Mouse (Mus musculus) stomach, embryonic 15.5 days (tissue): Measurements from ENCODE around the gene Apbb1ip. TPM values are rescaled to one million over a fixed set of nuclear protein-coding genes. Genes with fewer than 3 reads are reported as not detected.

Experiments used
- ATAC-seq: fragments of 200-750 bp; cut with Nextera tagmentation; 2 replicates; pipeline ENCODE4 v1.8.0; 2017; ENCODE audit warnings: low read depth, moderate number of reproducible peaks, moderate TSS enrichment; ENCODE audit not compliant: insufficient read depth, low FRiP score
- H3K27ac ChIP-seq: fragments of 300-500 bp; sonication (generic); 2 replicates; pipeline ENCODE4 v1.5.1; 2015; ENCODE audit warnings: mild to moderate bottlenecking, inconsistent platforms
- H3K27me3 ChIP-seq: fragments of 300-500 bp; sonication (generic); replicated peaks from 2 replicates; pipeline ENCODE4 v1.6.1; 2015; ENCODE audit warnings: inconsistent platforms
- H3K36me3 ChIP-seq: fragments of 300-500 bp; sonication (generic); 2 replicates; pipeline ENCODE4 v1.6.1; 2015; ENCODE audit warnings: inconsistent platforms
- H3K4me1 ChIP-seq: fragments of 300-500 bp; sonication (generic); 2 replicates; pipeline ENCODE4 v1.6.1; 2015; ENCODE audit warnings: inconsistent platforms
- H3K4me2 ChIP-seq: fragments of 300-500 bp; sonication (generic); 2 replicates; pipeline ENCODE4 v1.6.1; 2015; ENCODE audit warnings: mild to moderate bottlenecking, inconsistent platforms
- H3K4me3 ChIP-seq: fragments of 300-500 bp; sonication (generic); replicated peaks from 2 replicates; pipeline ENCODE4 v1.5.1; 2015; ENCODE audit warnings: inconsistent platforms
- H3K9ac ChIP-seq: fragments of 300-500 bp; sonication (generic); 2 replicates; pipeline ENCODE4 v1.6.1; 2015; ENCODE audit warnings: inconsistent platforms
- H3K9me3 ChIP-seq: fragments of 300-500 bp; sonication (generic); 2 replicates; pipeline ENCODE4 v1.6.1; 2016; ENCODE audit warnings: inconsistent platforms
- WGBS: fragments of 180-500 bp; shearing (Covaris S2); methylation state at CpG from one replicate; pipeline ENCODE4 v1.1.7; 2015; 5-methylcytosine and 5-hydroxymethylcytosine counted together
- polyA plus RNA-seq: library from polyadenylated mRNA; unstranded; fragments of >200 nt; fragmentation: Nextera tagmentation; extraction: Ambion mirVana; gene quantifications from 2 replicates; pipeline ENCODE4 v1.2.1, GENCODE M21; 2015

The Apbb1ip gene
- polyA plus RNA-seq, 1 experiment from 2014 or later: 4.2 TPM

GRCm38 (mm10) chr2:22903947-22904346 is 130.1 kb downstream of the Apbb1ip start:
- Histone ChIP-seq H3K27me3 (no peaks in the 10 kb centered on the region), H3K36me3 (peaks cover 11% of the 10 kb centered on the region; the same call in 1 of the 2 replicates), H3K4me3 (no peak overlapping the region), H3K9me3 (no peaks in the 10 kb centered on the region), H3K4me2 (no peak overlapping the region), H3K4me1 (no peaks in the 10 kb centered on the region), H3K27ac (no peak overlapping the region), H3K9ac (no peak overlapping the region)
- WGBS: 88% methylated on average over 3 of the region's 3 CpGs
- no peak for ATAC-seq

- no peak for ATAC-seq
- H3K27ac ChIP-seq: no peak overlapping the region
- 87% methylated on average over 3 of the region's 3 CpGs for WGBS
- H3K9me3 ChIP-seq: no peaks in the 10 kb centered on the region
- peaks cover 9% of the 10 kb centered on the region; the same call in 1 of the 2 replicates for H3K36me3 ChIP-seq
- no peak overlapping the region for H3K4me2 ChIP-seq
- no peaks in the 10 kb centered on the region for H3K27me3 ChIP-seq
- no peak overlapping the region for H3K4me3 ChIP-seq
- no peaks in the 10 kb centered on the region for H3K4me1 ChIP-seq
- no peak overlapping the region for H3K9ac ChIP-seq
Measured at GRCm38 (mm10) chr2:22914421-22914820, 140.5 kb downstream of the Apbb1ip start.

DNA sequence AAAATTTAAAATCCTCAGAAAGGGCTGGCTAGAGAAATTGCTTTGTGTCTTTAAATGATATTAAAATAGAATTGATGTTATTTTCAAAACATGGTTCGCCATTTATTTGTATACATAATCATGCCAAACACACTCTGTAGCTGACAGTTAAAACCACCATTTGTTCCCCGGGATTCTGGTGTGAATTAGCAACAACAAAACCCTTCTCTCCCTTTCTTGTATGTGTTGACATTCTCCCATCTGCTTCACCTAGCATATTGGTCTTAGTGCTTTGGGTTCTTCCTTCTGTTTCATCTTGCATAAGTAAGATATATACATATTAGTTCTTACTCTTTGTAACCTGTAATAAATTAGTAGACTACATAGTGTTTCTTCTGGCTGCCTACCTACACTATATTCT is 144.8 kb downstream of the Apbb1ip start:
- peaks cover 9% of the 10 kb centered on the region; the same call in 1 of the 2 replicates for H3K36me3 ChIP-seq
- H3K4me3 ChIP-seq: no peak overlapping the region
- ATAC-seq: no peak
- H3K27me3 ChIP-seq: no peaks in the 10 kb centered on the region
- WGBS: 86% methylated on average over 2 of the region's 2 CpGs
- H3K4me2 ChIP-seq: no peak overlapping the region
- H3K9me3 ChIP-seq: no peaks in the 10 kb centered on the region
- H3K4me1 ChIP-seq: no peaks in the 10 kb centered on the region
- no peak overlapping the region for H3K9ac ChIP-seq
- H3K27ac ChIP-seq: no peak overlapping the region

Other genes with a start within 250 kb of the Apbb1ip start
- 0.17 and 0.18 TPM in 2 replicates for gene Gad2, start 151.9 kb upstream of the Apbb1ip start, polyA plus RNA-seq
- 22.8 and 24.2 TPM in 2 replicates for gene Pdss1, start 121.4 kb downstream of the Apbb1ip start, polyA plus RNA-seq